Mouse (Mus musculus) bone marrow macrophage, adult 2 months (primary cell): Measurements from ENCODE around the gene Mecp2.

Source experiments
- CTCF ChIP-seq: IDR thresholded peaks from 2 replicates; pipeline ENCODE4 v1.5.1; 2012; ENCODE audit warnings: low read depth, mild to moderate bottlenecking, low read length, moderate library complexity
- POLR2A ChIP-seq: IDR thresholded peaks from 2 replicates; pipeline ENCODE4 v1.6.1; 2012; ENCODE audit warnings: mild to moderate bottlenecking, low read depth, low read length, borderline replicate concordance

DNA sequence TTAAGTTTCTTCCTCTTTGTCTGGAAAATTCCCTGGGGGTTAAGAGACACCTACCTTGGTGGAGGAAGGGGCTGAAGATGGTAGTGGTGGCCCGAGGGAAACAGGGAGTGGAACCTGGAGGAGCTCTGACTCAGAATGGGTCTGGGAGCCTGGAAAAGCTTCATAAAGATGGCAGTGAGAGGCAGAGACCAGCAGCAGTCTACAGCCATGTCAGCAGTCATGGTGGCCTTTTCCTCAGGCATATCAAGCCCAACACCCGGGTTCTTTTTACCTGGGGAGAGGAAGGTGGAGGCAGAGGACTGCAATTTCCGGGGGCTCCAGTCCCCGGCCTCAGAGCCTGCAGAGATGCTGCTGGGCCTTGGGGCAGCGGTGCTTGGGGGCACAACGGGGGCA, 112.4 kb downstream of the Mecp2 start:
- no peak for TF ChIP-seq CTCF
- no peak for TF ChIP-seq POLR2A
